Mouse (Mus musculus): ENCODE data around the gene Crbn.

DNA sequence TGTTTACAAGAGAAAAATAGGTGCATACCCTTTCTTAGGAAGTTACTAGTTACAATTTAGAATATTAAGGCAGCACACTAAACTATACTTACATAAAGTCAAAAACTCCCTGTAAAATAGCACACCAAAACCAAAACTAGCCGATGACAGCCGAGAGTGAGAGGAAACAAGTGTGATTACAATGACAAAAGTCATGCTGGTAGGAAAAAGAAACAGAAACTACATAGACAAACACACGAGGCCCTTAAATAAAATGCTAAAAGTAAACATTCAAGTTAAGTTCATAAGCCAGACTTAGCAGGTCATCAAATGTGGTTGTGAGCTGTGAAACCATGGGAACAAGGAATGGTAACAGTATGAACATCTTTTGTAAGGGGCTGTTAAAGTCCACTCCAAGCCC, 12.7 kb downstream of the Crbn start:
- TF ChIP-seq MAFK (IDR thresholded peaks at IDR 0.05; ENCODE audit: insufficient read depth, low read depth, low read length) (no peak), ZC3H11A (IDR thresholded peaks at IDR 0.05; ENCODE audit: borderline replicate concordance, low read depth, low read length) (no peak), ZNF384 (IDR thresholded peaks at IDR 0.05; ENCODE audit: low read depth, low read length) (no peak)

Data from ES-E14 (cell line).